Mouse (Mus musculus) layer of hippocampus, adult 8-10 months (tissue): ENCODE results near the gene Chek2. TPM values are rescaled to one million over a fixed set of nuclear protein-coding genes. Genes with fewer than 3 reads are reported as not detected.

Experiments used
- DNase-seq, 2 experiments: peaks; one replicate each; pipeline ENCODE4 v3.0.0; 2022; ENCODE audit warnings: low spot score in 2 of 2
- total RNA-seq, 4 experiments: library from RNA; stranded (reverse); gene quantifications; 2 replicates each; pipeline ENCODE4 v1.2.4; 2022

Chek2 gene
- total RNA-seq, 4 experiments from 2014 or later: 1.3 to 2.6 (median 1.7) TPM

DNA sequence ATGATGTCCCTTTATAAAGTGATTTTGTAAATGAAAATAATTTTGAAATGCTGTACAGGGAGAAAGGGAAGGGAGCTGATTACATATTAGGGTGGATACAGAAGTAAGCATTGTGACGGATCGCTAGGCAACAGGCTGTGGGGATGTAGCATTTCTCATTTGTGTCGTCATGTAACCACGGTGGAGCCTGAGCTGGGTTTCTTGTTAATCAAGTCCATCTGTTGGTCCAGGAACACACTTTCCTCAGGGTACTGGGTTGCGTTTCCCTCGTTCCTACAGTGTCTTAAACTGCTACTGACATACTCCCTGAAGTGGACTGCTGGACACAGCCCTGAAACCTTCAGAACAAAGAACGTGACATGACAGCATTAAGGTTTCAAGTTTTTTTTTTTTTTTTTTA lies 58.4 kb downstream of the Chek2 start:
- no peak for DNase-seq

DNA sequence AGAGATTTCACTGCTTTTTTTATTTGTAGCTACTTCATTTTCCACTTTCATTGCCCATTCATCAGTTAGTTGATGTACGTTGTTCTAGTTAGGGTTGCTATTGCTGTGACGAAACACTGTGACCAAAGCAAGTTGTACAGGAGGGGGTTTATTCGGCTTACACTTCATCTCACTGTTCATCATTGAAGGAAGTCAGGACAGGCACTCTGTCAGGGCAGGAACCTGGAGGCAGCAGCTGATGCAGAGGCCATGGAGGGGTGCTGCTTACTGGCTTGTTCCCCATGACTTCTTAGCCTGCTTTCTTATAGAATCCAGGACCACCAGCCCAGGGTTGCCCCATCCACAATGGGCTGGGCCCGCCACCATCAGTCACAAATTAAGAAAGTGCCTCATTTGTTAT lies 59.0 kb downstream of the Chek2 start:
- no peak for DNase-seq

DNA sequence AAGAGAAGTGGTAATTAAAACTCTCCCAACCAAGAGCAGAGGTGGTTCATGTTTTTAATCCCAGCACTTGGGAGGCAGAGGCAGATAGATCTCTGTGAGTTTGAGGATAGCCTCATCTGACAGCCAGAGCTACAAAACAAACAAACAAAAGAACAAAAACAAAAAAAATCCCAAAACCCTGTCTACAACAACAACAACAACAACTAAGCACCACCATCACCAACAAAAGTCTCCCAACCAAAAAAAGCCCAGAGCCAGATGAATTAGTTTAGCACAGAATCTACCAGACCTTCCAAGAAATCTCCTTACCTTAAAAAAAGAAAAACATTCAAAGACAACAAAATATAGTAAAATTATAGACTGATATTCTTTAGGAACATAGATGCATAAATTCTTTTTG lies 60.6 kb downstream of the Chek2 start:
- no peak for DNase-seq

GRCm38 (mm10) chr5:110906708-110907107 lies 66.9 kb downstream of the Chek2 start:
- DNase-seq: no peak

- DNase-seq: no peak
These were observed 69.1 kb downstream of the Chek2 start for GRCm38 (mm10) chr5:110908879-110909278.

GRCm38 (mm10) chr5:110909955-110910589 lies 70.3 kb downstream of the Chek2 start:
- DNase-seq: no peak

DNA sequence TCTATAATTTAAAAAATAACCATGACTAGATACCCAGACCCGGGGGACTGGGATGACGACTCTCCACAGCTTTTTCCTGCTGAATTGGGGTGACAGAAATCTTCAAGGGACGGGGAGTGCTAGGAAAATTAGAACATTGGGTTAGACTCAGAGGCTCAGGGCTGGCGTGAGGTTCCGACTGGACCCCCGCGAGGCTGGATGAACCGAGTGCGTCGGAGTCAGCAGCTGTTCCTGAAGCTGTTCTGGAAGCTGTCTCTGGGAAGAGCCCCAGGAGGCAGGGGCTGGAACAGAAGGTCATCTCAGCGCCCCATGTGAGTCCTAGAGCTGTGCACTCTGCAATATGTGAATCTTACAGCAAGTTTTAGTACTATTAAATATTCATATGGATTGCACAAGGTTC lies 75.1 kb downstream of the Chek2 start:
- no peak for DNase-seq

- DNase-seq: no peak
These were observed 76.5 kb downstream of the Chek2 start for GRCm38 (mm10) chr5:110916241-110916640.

DNA sequence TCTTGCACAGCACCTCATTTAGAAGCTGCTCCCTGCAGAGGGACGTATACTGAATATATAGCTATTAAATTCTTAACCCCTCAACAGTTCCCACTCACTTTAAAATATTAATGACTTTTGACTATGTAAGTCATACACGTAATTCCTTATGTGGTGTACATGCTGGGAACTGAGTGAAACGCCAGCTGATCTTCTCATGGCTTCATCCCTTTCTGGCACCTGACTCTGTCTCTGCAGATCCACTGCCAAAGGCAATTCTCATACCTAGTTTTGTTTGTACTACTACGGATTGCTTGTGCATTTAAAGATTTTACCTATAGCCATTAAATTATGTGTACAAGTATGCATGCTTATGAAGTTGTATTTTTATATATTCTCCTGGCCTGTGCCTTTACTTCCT lies 79.8 kb downstream of the Chek2 start:
- no peak for DNase-seq

DNA sequence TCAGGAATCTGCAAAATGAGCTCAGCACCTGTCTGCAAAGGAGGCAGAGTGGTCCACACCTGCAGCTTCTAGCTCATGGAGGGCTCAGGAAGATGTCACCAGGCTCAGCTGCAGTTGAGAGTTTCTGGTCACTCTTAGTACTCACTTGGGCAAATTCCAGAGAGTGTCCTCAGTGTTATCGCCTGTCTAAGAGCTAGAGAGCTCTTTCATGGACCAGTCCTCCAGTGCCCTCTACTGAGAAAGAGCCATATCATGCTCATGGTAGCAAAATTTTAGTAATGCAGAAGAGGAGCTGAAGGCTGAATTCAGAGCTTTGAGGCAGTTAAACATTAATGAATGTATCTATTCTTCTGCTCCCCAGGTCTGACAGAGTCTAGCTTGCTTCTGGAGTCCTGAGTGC lies 83.6 kb downstream of the Chek2 start:
- no peak for DNase-seq

Other genes starting within 250 kb of the Chek2 start
- gene Noc4l, start 186.6 kb upstream of the Chek2 start, total RNA-seq: 10 to 100 TPM; 20.9 to 26.9 (median 23.7) TPM
- gene Ddx51, start 186.5 kb upstream of the Chek2 start, total RNA-seq: 10 to 100 TPM; 25.2 to 31.6 (median 28.7) TPM
- gene Ep400, start 69.3 kb upstream of the Chek2 start, total RNA-seq: 100 to 1,000 TPM in 3 of 4 experiments, 10 to 100 TPM in 1; 84.2 to 115 (median 114) TPM
- gene Pus1, start 59.3 kb upstream of the Chek2 start, total RNA-seq: 10 to 100 TPM; 18.3 to 22.7 (median 20.2) TPM
- 10 to 100 TPM; 67.6 to 84.3 (median 74.0) TPM for gene Ulk1, start 29.9 kb upstream of the Chek2 start, total RNA-seq
- gene Hscb, start 202 bp upstream of the Chek2 start, total RNA-seq: 10 to 100 TPM; 12.6 to 17.6 (median 14.5) TPM
- 10 to 100 TPM in 2 of 4 experiments, 1 to 10 TPM in 2; 9.5 to 15.1 (median 12.2) TPM for gene Ttc28, start 39.8 kb downstream of the Chek2 start, total RNA-seq